Comparison of ENCODE assay signal across 8 mouse cellular contexts in the genomic region with DNA sequence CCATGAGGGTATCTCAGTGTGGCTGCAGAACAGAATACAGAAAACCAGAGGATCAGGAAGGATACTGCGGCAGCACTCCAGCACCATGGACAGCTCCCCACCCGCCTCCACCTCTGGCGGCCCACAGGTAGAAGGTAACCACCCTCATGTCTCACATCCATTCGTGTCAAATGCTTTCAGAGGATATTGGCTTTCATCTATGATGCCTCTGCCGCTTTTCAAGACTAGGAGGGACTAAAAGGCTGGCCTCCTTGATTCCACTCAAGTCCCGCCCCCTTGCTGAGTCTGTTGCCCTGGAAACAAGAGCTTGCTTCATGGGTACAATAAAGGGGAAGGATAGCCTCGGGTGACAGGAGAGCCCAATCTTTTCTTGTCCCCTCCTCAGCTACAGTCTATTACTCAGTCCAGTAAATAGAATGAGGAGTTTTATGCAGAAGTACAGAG. TPM values are rescaled to one million over a fixed set of nuclear protein-coding genes. Genes with fewer than 3 reads are reported as not detected.
DNase-seq lines count a peak whose midpoint lies in the region; ATAC-seq and TF ChIP-seq lines count a peak whose summit lies in the region.

No protein-coding gene starts in this region.

- no peak for ATAC-seq in limb, embryonic 14.5 days (ENCODE audit: low FRiP score, low read depth)
- ATAC-seq in neural tube, embryonic 15.5 days (ENCODE audit: low FRiP score) = peak; percentile 76
- no peak for ATAC-seq in monocyte, adult 5-6 weeks (replicated peaks; ENCODE audit: insufficient number of reproducible peaks, low FRiP score, low TSS enrichment, poor library complexity, severe bottlenecking)

- H3K36me3 ChIP-seq in limb, embryonic 14.5 days (ENCODE audit: control insufficient read depth, insufficient read depth, low read length) = no peaks in the 10 kb centered on the region
- H3K36me3 ChIP-seq in neural tube, embryonic 15.5 days = no peaks in the 10 kb centered on the region

- H3K4me1 ChIP-seq in limb, embryonic 14.5 days (ENCODE audit: control insufficient read depth, insufficient read depth, low read length) = no peaks in the 10 kb centered on the region
- peaks cover 27% of the 10 kb centered on the region for H3K4me1 ChIP-seq in neural tube, embryonic 15.5 days

- no peak for TF ChIP-seq CTCF in left cerebral cortex, adult 2 months (IDR thresholded peaks at IDR 0.05)

- peak; percentile 20 to 29 for DNase-seq in left cerebral cortex, adult 2 months (ENCODE audit: extremely low spot score in 1 of 2, low spot score in 2 of 2)
- no peak for DNase-seq in left cerebral cortex, adult 11 months (ENCODE audit: low spot score)
- DNase-seq in brain, adult 2 months (ENCODE audit: low read depth, low spot score) = peak; percentile 81
- DNase-seq in frontal cortex, postnatal 10 days (ENCODE audit: low spot score in 2 of 2) = peak; percentile 43 to 65
- DNase-seq in limb, embryonic 14.5 days (ENCODE audit: low spot score) = peak; percentile 69
- DNase-seq in spleen, postnatal 14 days (ENCODE audit: low spot score in 2 of 2) = no peak

- intact Hi-C loops in left cerebral cortex, adult 2 months (cut with DNase I) = no loop called here

- H3K27me3 ChIP-seq in limb, embryonic 14.5 days (ENCODE audit: control insufficient read depth, insufficient read depth, low read length) = no peaks in the 10 kb centered on the region
- H3K27me3 ChIP-seq in neural tube, embryonic 15.5 days (replicated peaks) = no peaks in the 10 kb centered on the region

- H3K9me3 ChIP-seq in limb, embryonic 14.5 days (ENCODE audit: control insufficient read depth, low read length) = no peaks in the 10 kb centered on the region
- no peaks in the 10 kb centered on the region for H3K9me3 ChIP-seq in neural tube, embryonic 15.5 days (replicated peaks)

- H3K4me2 ChIP-seq in limb, embryonic 14.5 days (replicated peaks; ENCODE audit: low read depth, low read length, severe bottlenecking) = no peak overlapping the region
- H3K4me2 ChIP-seq in neural tube, embryonic 15.5 days = peak overlapping the region; percentile 13

- no peak overlapping the region for H3K9ac ChIP-seq in limb, embryonic 14.5 days (ENCODE audit: low read depth, low read length, severe bottlenecking)
- no peak overlapping the region for H3K9ac ChIP-seq in neural tube, embryonic 15.5 days (replicated peaks)

- 0 out of 2 replicates have a peak overlapping the region, but pooled peaks have one; percentile 11 for H3K4me3 ChIP-seq in left cerebral cortex, adult 2 months
- no peak overlapping the region for H3K4me3 ChIP-seq in limb, embryonic 14.5 days (replicated peaks; ENCODE audit: low read length)
- no peak overlapping the region for H3K4me3 ChIP-seq in neural tube, embryonic 15.5 days (replicated peaks)

- TF ChIP-seq POLR2A in limb, embryonic 14.5 days (IDR thresholded peaks at IDR 0.05; ENCODE audit: borderline replicate concordance, extremely low read depth, insufficient read depth, insufficient read length) = no peak

- peak overlapping the region; percentile 70 for H3K27ac ChIP-seq in left cerebral cortex, adult 2 months
- no peak overlapping the region for H3K27ac ChIP-seq in limb, embryonic 14.5 days (replicated peaks; ENCODE audit: low read depth, low read length)
- H3K27ac ChIP-seq in neural tube, embryonic 15.5 days (replicated peaks) = peak overlapping the region; percentile 51

- WGBS in limb, embryonic 14.5 days = 13% methylated on average over 7 of the region's 7 CpGs
- 5% methylated on average over 7 of the region's 7 CpGs for WGBS in neural tube, embryonic 15.5 days

RNA-seq across cellular contexts. Expression of a gene that starts 37.8 kb away (rescaled TPM):
- 1 to 10 TPM; 4.9 to 6.0 TPM for total RNA-seq in left cerebral cortex, adult 2 months (2021)
- 0.04 TPM in 2 replicates for polyA plus RNA-seq in limb, embryonic 14.5 days (2012; rRNA removed)
- 0.03 TPM in 1 of 2 replicates, not detected in the other for polyA plus RNA-seq in limb, embryonic 14.5 days (2014; fragmentation: Nextera tagmentation; extraction: Ambion mirVana)
- polyA plus RNA-seq in neural tube, embryonic 15.5 days (2015; fragmentation: Nextera tagmentation; extraction: Ambion mirVana) = 0.64 and 1.2 TPM in 2 replicates
- total RNA-seq in monocyte, adult 5-6 weeks (2017) = not detected in 3 replicates

Comparison
In these comparisons a context has a peak if more than half of its experiments do, and no peak if none do; other contexts are left out.
1. DNase-seq: peak in left cerebral cortex, adult 2 months (2 of 2), brain, adult 2 months (single experiment), frontal cortex, postnatal 10 days (2 of 2) and limb, embryonic 14.5 days (single experiment); none in left cerebral cortex, adult 11 months (single experiment) and spleen, postnatal 14 days (0 of 2).